Mouse (Mus musculus): ENCODE results near the gene Shroom3.

Gene Shroom3

DNA sequence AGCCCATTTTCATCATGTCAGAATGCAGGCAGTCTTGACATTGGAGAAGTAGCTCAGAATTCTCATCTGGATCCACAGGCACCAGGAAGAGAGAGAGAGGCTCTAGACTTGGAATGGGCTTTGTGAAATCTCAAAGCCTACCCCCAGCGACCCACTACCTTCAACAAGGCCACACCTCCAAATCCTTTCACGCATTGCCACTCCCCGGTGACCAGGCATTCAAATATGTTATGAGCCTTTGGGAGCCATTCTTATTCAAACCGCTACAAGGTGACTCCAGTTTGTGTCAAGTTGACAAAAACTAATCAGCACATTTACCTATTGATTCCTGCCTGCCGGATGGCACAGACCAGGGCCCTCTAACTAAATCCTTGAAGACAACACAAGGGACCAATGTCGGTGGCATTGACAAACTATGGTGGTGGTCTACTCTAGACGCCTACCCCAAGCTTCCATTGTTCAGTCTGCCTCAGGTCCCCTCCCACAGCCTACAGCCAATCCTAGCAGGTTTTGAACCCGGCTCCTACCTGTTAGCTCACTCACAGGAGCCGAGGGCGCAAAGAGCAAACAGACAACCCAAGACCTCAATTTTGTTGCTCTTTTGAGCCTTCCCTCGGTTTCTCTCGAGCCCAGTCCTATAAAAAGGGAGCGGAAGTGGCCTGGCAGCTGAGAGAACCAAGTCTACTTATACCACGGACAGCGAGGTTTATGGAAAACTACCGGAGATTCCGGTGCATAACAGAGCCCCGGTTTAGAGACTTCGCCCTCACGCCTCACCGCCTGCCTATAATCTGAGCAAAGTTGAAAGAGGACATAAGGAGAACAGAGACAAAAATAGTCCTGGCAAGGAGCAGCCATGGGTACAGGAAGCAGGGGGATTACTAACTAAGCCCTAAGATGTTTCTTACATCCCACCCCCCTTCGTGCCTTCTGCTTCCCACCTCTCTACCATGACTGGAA lies 303.7 kb downstream of the Shroom3 start:
- no peak for DNase-seq

GRCm38 (mm10) chr5:92987891-92988768 lies 304.9 kb downstream of the Shroom3 start:
- DNase-seq, result no peak

- DNase-seq, result no peak
These were observed 305.6 kb downstream of the Shroom3 start for GRCm38 (mm10) chr5:92988769-92989356.

DNA sequence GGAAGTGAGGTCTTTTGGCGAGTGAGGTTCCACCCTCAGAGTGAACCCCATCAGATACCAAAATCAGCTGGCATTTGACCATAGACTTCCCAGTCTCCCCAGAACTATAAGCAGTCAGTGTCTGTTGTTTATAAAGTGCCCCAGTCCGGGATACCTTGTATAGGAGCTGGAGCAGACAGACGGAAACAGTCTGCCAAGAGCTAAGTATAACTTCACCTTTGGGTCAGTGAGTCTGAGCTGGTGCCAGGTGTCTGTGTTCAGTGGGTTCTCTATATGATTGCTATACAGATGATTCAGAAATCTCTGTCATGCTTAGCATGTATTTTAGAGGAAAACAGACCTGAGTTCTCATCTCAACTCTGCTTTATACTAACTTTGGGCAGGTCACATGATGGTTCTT lies 308.9 kb downstream of the Shroom3 start:
- DNase-seq, result no peak

GRCm38 (mm10) chr5:92994309-92994708 lies 311.1 kb downstream of the Shroom3 start:
- no peak for DNase-seq

DNA sequence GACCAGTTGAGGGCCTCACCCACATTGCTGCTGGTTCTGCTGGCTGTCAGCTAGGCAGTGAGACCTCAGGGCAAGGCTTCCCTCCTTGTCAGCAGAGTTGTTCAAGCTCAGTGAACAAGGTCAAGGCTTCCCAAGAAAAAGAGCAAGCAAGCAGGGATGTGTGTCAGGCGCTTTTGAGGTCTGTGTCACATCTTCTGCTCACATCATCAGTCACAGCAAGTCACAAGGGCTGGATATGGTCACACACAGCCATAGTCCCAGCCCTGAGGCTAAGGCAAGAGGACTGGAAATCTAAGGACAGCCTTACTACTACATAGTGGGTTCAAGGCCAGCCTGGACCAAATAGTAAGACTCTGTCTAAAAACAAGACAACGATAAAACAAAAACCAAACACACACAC lies 311.6 kb downstream of the Shroom3 start:
- no peak for DNase-seq

DNA sequence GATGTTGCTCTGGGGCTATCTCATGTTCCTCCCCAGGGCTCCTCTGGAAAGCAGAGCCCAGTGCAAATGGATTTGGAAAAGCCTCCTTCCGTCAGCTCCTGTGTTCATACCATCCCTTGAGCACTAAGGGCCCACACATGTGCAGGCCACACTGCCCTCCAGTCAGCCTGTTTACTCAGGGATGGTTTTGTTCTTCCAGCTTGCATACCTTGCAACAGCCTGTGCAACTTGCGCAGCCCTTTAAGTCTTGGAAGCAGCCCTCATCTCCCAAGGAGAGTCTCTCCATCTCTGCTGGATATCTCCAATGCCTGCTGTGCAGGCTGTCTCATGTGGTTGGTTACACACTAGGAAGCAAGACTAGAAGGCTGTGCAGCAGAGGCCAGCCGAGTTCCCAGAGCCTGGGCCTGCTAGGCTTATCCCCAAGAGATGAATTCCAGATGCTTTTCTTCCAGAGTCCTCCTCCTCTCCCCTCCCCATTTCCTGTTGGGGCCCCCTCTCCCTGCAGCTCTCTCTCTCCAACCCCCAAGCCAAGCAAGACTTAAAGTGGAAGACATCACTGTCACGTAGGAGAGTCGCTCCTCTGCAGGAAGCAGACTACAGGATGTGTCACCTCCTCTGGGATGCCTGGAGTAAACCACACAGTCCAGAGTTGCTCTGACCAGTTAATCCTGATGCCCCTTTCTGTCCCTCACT lies 314.3 kb downstream of the Shroom3 start:
- no peak for DNase-seq

GRCm38 (mm10) chr5:92998494-92999016 lies 315.3 kb downstream of the Shroom3 start:
- DNase-seq, result no peak

GRCm38 (mm10) chr5:93000060-93000459 lies 316.8 kb downstream of the Shroom3 start:
- DNase-seq, result no peak

DNA sequence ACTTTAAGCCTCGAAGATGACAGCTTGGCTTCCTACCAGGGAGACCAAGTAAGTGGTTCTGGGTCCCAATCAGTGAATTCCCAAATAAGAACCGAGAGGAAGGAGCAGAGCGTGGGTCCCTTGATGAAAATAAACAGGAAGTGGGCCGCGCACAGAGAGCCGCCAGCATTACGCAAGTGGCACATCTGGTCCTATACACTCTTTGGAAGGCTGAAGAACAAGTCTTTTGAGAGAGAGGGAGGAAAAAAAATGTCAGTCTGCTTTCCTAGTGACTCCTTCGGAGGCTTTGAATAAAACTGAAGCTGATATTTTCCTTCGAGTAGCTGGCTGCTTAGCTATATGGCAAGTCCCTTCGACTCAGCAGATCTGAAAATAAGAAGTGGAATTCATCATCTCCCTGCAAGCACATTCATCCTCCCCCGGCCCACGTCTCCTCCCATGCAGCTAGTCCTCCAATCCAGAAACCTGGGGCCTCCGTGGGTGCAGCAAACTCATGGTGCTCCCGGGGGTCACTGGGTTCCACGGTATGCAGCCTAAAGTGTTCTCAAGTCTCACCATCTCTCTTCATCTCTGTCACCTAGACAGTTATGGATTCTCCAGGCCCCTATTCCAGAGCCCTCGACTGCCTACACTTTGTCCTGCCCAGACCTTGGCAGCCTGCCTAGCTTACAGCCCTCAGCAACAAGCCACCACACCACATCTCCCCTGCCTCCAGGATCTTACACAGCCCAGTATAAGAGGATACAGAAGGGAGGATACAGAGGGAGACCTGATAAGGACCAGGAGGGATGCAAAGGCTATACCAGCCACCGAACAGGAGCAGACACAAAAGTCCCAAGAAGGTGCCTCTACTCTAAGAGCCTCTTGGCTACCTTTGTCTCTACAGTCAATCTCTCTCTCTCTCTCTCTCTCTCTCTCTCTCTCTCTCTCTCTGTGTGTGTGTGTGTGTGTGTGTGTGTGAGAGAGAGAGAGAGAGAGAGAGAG lies 317.8 kb downstream of the Shroom3 start:
- peak; percentile 55 for DNase-seq

DNA sequence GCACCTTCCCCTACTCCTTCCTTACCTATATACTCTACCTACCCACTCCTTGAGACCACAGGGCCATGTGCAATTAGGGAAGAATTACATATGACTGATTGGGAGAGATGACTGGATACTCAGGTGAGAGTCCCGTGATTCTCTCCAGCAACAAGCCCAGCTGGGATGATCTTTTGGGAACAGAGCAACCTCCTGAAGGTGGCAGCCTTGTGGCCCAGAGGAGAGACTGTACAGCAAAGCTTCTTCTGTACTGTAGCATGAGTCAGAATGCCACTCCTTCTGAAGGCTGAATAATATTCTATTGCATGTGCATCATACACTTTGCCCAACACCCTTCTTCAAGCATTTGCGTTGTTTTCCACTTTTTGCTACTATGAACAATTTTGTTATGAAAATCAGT lies 319.4 kb downstream of the Shroom3 start:
- DNase-seq, result no peak

DNA sequence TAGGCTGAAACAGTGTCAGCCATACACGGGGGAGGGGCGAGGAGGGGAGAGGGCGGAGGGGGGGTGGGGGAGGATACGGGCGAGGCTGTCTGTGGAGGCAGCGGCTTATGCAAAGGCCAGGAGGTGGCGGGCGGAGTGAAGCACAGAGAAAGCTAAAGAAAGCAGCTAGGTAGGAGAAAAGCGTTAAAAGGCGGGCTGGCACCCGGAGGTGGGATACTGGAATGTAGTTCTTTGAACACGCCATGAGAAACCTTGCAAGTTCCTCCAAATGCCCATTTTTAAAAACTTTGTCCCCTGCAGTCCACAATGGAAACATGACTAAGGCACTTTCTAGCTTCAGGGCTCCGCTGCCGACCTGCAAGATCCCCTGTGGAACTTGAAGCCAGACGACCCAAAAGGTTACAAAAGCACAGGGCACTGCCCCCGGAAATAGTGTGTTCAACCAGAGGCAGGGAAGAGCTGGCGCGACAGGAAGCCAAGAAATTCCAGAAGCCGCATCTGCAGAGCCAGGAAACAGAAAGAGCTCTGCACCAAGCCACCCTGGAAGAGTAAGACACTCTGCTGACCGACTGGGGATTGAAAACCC lies 322.1 kb downstream of the Shroom3 start:
- DNase-seq, result no peak

DNA sequence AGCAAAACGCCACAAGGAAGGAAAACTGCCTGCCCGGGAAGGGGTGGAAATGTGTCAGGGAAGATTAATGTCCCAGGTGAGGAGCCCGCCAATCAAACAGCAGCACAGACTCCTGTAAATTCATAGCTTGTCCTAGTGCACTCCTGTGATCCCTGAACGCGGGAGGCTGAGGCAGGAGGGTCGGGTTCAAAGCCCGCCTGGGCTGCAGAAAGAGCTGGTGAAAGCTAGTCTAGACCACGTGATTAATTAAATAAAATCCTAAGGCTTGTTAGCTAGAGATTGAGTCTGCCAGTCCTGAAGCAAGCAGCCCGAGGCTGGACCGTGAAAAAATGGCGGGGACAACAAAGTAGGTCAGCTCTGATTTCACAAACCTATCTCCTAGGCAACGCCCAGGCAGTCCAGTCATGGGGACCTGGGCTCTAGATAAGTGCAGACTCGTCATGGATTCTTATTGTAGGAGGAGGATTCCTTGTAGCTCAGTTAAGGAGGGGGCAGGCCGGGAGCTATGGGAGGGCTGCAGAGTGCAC lies 322.6 kb downstream of the Shroom3 start:
- DNase-seq, result peak; percentile 22

GRCm38 (mm10) chr5:93008256-93008655 lies 325.0 kb downstream of the Shroom3 start:
- no peak for DNase-seq
